Mouse (Mus musculus) testis, adult 2 months (tissue): ENCODE data around the gene Nprl3.
"Not testable (repeated sequence)": the region's sequence is repeated elsewhere in the genome, so short reads cannot be mapped to it uniquely, and the experiment has no call there.

Source experiments
- CTCF ChIP-seq: fragments of 200-500 bp; IDR thresholded peaks from 2 replicates; pipeline ENCODE4 v1.5.1; 2012; ENCODE audit warnings: low read depth, mild to moderate bottlenecking, inconsistent platforms, low read length, moderate library complexity; ENCODE audit not compliant: control insufficient read depth, insufficient read depth, insufficient replicate concordance
- POLR2A ChIP-seq: fragments of 200-500 bp; IDR thresholded peaks from 2 replicates; pipeline ENCODE4 v1.6.1; 2012; ENCODE audit warnings: low read depth, mild to moderate bottlenecking, inconsistent platforms, low read length, moderate library complexity; ENCODE audit not compliant: control insufficient read depth

GRCm38 (mm10) chr11:32297417-32297816 is 29.9 kb upstream of the Nprl3 start:
- TF ChIP-seq POLR2A, CTCF: not testable (repeated sequence)
